Mouse (Mus musculus): ENCODE measurements around the gene Colq. TPM values are rescaled to one million over a fixed set of nuclear protein-coding genes. Genes with fewer than 3 reads are reported as not detected.

The Colq gene
- polyA plus RNA-seq, 1 experiment from 2014 or later: 0.70 TPM

- ATAC-seq (replicated peaks; ENCODE audit: low FRiP score) (no peak), DNase-seq (ENCODE audit: low spot score) (no peak)
- no peaks in the 10 kb centered on the region for H3K9me3 ChIP-seq (ENCODE audit: control insufficient read depth, low read length)
- no peak overlapping the region for H3K9ac ChIP-seq (ENCODE audit: low read depth, low read length)
- 74% methylated on average over 8 of the region's 9 CpGs for WGBS
- no peaks in the 10 kb centered on the region for H3K36me3 ChIP-seq (ENCODE audit: control insufficient read depth, insufficient read depth, low read length)
- no peaks in the 10 kb centered on the region; the same call in 1 of the 2 replicates for H3K4me1 ChIP-seq (replicated peaks; ENCODE audit: control insufficient read depth, insufficient read depth, low read length)
- H3K4me2 ChIP-seq: no peak overlapping the region
- H3K27me3 ChIP-seq (replicated peaks; ENCODE audit: control insufficient read depth, insufficient read depth, low read length): no peaks in the 10 kb centered on the region
- no peak overlapping the region for H3K27ac ChIP-seq (ENCODE audit: low read depth, low read length)
- H3K4me3 ChIP-seq (ENCODE audit: low read depth, low read length): no peak overlapping the region
Measured at GRCm38 (mm10) chr14:31583082-31583481, 8.1 kb downstream of the Colq start.

GRCm38 (mm10) chr14:31577966-31578735 is 13.0 kb downstream of the Colq start:
- no peaks in the 10 kb centered on the region for H3K27me3 ChIP-seq (replicated peaks; ENCODE audit: control insufficient read depth, insufficient read depth, low read length)
- H3K9ac ChIP-seq (ENCODE audit: low read depth, low read length): no peak overlapping the region
- H3K36me3 ChIP-seq (ENCODE audit: control insufficient read depth, insufficient read depth, low read length): no peaks in the 10 kb centered on the region
- 67% methylated on average over 9 of the region's 9 CpGs for whole genome bisulfite sequencing
- no peaks in the 10 kb centered on the region; the same call in 1 of the 2 replicates for H3K4me1 ChIP-seq (replicated peaks; ENCODE audit: control insufficient read depth, insufficient read depth, low read length)
- H3K4me2 ChIP-seq: no peak overlapping the region
- no peak overlapping the region for H3K4me3 ChIP-seq (ENCODE audit: low read depth, low read length)
- DNase-seq (ENCODE audit: low spot score): no peak
- H3K27ac ChIP-seq (ENCODE audit: low read depth, low read length): no peak overlapping the region
- ATAC-seq (replicated peaks; ENCODE audit: low FRiP score): no peak
- no peaks in the 10 kb centered on the region for H3K9me3 ChIP-seq (ENCODE audit: control insufficient read depth, low read length)

GRCm38 (mm10) chr14:31576846-31577697 is 14.1 kb downstream of the Colq start:
- no peak overlapping the region for H3K4me3 ChIP-seq (ENCODE audit: low read depth, low read length)
- ATAC-seq (replicated peaks; ENCODE audit: low FRiP score) (no peak), DNase-seq (ENCODE audit: low spot score) (no peak)
- no peaks in the 10 kb centered on the region for H3K36me3 ChIP-seq (ENCODE audit: control insufficient read depth, insufficient read depth, low read length)
- no peak overlapping the region for H3K27ac ChIP-seq (ENCODE audit: low read depth, low read length)
- no peaks in the 10 kb centered on the region for H3K27me3 ChIP-seq (replicated peaks; ENCODE audit: control insufficient read depth, insufficient read depth, low read length)
- no peaks in the 10 kb centered on the region; the same call in 1 of the 2 replicates for H3K4me1 ChIP-seq (replicated peaks; ENCODE audit: control insufficient read depth, insufficient read depth, low read length)
- H3K9ac ChIP-seq (ENCODE audit: low read depth, low read length): no peak overlapping the region
- H3K4me2 ChIP-seq: no peak overlapping the region
- H3K9me3 ChIP-seq (ENCODE audit: control insufficient read depth, low read length): no peaks in the 10 kb centered on the region
- 34% methylated on average over 10 of the region's 10 CpGs for WGBS

- H3K4me2 ChIP-seq: no peak overlapping the region
- WGBS: 76% methylated on average over 9 of the region's 9 CpGs
- ATAC-seq (replicated peaks; ENCODE audit: low FRiP score) (no peak), DNase-seq (ENCODE audit: low spot score) (no peak)
- H3K9me3 ChIP-seq (ENCODE audit: control insufficient read depth, low read length): no peaks in the 10 kb centered on the region
- H3K27ac ChIP-seq (ENCODE audit: low read depth, low read length): no peak overlapping the region
- no peak overlapping the region for H3K9ac ChIP-seq (ENCODE audit: low read depth, low read length)
- peaks cover 3% of the 10 kb centered on the region for H3K4me1 ChIP-seq (replicated peaks; ENCODE audit: control insufficient read depth, insufficient read depth, low read length)
- no peaks in the 10 kb centered on the region for H3K27me3 ChIP-seq (replicated peaks; ENCODE audit: control insufficient read depth, insufficient read depth, low read length)
- no peaks in the 10 kb centered on the region for H3K36me3 ChIP-seq (ENCODE audit: control insufficient read depth, insufficient read depth, low read length)
- no peak overlapping the region for H3K4me3 ChIP-seq (ENCODE audit: low read depth, low read length)
Measured at GRCm38 (mm10) chr14:31575866-31576265, 15.3 kb downstream of the Colq start.

- DNase-seq (ENCODE audit: low spot score): no peak
- no peak overlapping the region for H3K4me2 ChIP-seq
- 86% methylated on average over 18 of the region's 18 CpGs for WGBS
- no peaks in the 10 kb centered on the region for H3K9me3 ChIP-seq (ENCODE audit: control insufficient read depth, low read length)
- H3K9ac ChIP-seq (ENCODE audit: low read depth, low read length): no peak overlapping the region
- H3K4me1 ChIP-seq (replicated peaks; ENCODE audit: control insufficient read depth, insufficient read depth, low read length): peaks cover 11% of the 10 kb centered on the region
- ATAC-seq (replicated peaks; ENCODE audit: low FRiP score): no peak
- H3K27me3 ChIP-seq (replicated peaks; ENCODE audit: control insufficient read depth, insufficient read depth, low read length): no peaks in the 10 kb centered on the region
- no peaks in the 10 kb centered on the region for H3K36me3 ChIP-seq (ENCODE audit: control insufficient read depth, insufficient read depth, low read length)
- H3K4me3 ChIP-seq (ENCODE audit: low read depth, low read length): no peak overlapping the region
- H3K27ac ChIP-seq (ENCODE audit: low read depth, low read length): no peak overlapping the region
Measured at GRCm38 (mm10) chr14:31574903-31575665, 16.1 kb downstream of the Colq start.

GRCm38 (mm10) chr14:31572561-31573175 is 18.5 kb downstream of the Colq start:
- no peak for DNase-seq (ENCODE audit: low spot score)
- peaks cover 20% of the 10 kb centered on the region for H3K4me1 ChIP-seq (replicated peaks; ENCODE audit: control insufficient read depth, insufficient read depth, low read length)
- 79% methylated on average over 9 of the region's 9 CpGs for WGBS

GRCm38 (mm10) chr14:31571419-31571818 is 19.7 kb downstream of the Colq start:
- no peak for DNase-seq (ENCODE audit: low spot score)
- ATAC-seq (replicated peaks; ENCODE audit: low FRiP score): no peak
- Histone ChIP-seq H3K4me1 (replicated peaks; ENCODE audit: control insufficient read depth, insufficient read depth, low read length) (peaks cover 20% of the 10 kb centered on the region), H3K27me3 (replicated peaks; ENCODE audit: control insufficient read depth, insufficient read depth, low read length) (no peaks in the 10 kb centered on the region), H3K27ac (ENCODE audit: low read depth, low read length) (no peak overlapping the region), H3K4me3 (ENCODE audit: low read depth, low read length) (no peak overlapping the region), H3K4me2 (no peak overlapping the region), H3K9ac (ENCODE audit: low read depth, low read length) (no peak overlapping the region), H3K36me3 (ENCODE audit: control insufficient read depth, insufficient read depth, low read length) (no peaks in the 10 kb centered on the region), H3K9me3 (ENCODE audit: control insufficient read depth, low read length) (no peaks in the 10 kb centered on the region)
- 86% methylated on average over 5 of the region's 5 CpGs for WGBS

More at GRCm38 (mm10) chr14:31572561-31573175, 18.5 kb downstream of the Colq start:
- no peaks in the 10 kb centered on the region for H3K36me3 ChIP-seq (ENCODE audit: control insufficient read depth, insufficient read depth, low read length)
- no peak overlapping the region for H3K4me2 ChIP-seq
- no peak overlapping the region for H3K27ac ChIP-seq (ENCODE audit: low read depth, low read length)
- no peaks in the 10 kb centered on the region for H3K27me3 ChIP-seq (replicated peaks; ENCODE audit: control insufficient read depth, insufficient read depth, low read length)
- no peak overlapping the region for H3K9ac ChIP-seq (ENCODE audit: low read depth, low read length)
- ATAC-seq (replicated peaks; ENCODE audit: low FRiP score): no peak
- no peaks in the 10 kb centered on the region for H3K9me3 ChIP-seq (ENCODE audit: control insufficient read depth, low read length)
- no peak overlapping the region for H3K4me3 ChIP-seq (ENCODE audit: low read depth, low read length)

Data from liver, embryonic 11.5 days (tissue).